Mouse (Mus musculus) gastrocnemius, adult 8-10 months (tissue): Measurements from ENCODE around the gene F830045P16Rik. TPM values are rescaled to one million over a fixed set of nuclear protein-coding genes. Genes with fewer than 3 reads are reported as not detected.
"Not testable (repeated sequence)": the region's sequence is repeated elsewhere in the genome, so short reads cannot be mapped to it uniquely, and the experiment has no call there.

Experiments
- DNase-seq, 2 experiments: peaks; one replicate each; pipeline ENCODE4 v3.0.0; 2022; ENCODE audit warnings: low spot score in 2 of 2
- total RNA-seq, 4 experiments: library from RNA; stranded (reverse); gene quantifications; 2 replicates each; pipeline ENCODE4 v1.2.4; 2022

The F830045P16Rik gene
- total RNA-seq, 4 experiments from 2014 or later, result not detected

- no peak for DNase-seq
Observed at GRCm38 (mm10) chr2:129545596-129545995, 9.2 kb upstream of the F830045P16Rik start.

- DNase-seq, result no peak
Observed at GRCm38 (mm10) chr2:129544919-129545318, 8.5 kb upstream of the F830045P16Rik start.

GRCm38 (mm10) chr2:129544448-129544847 lies 8.0 kb upstream of the F830045P16Rik start:
- no peak for DNase-seq

- no peak for DNase-seq
Observed at GRCm38 (mm10) chr2:129540036-129540435, 3.6 kb upstream of the F830045P16Rik start.

GRCm38 (mm10) chr2:129539175-129539574 lies 2.8 kb upstream of the F830045P16Rik start:
- DNase-seq, result no peak

- DNase-seq, result no peak
Observed at GRCm38 (mm10) chr2:129537926-129538325, 1.5 kb upstream of the F830045P16Rik start.

GRCm38 (mm10) chr2:129537360-129537759 lies 958 bp upstream of the F830045P16Rik start:
- DNase-seq, result no peak

- DNase-seq, result no peak
Observed at GRCm38 (mm10) chr2:129536926-129537325, 524 bp upstream of the F830045P16Rik start.

GRCm38 (mm10) chr2:129534886-129535591 lies 1.4 kb downstream of the F830045P16Rik start:
- DNase-seq, result no peak

- no peak for DNase-seq
Observed at GRCm38 (mm10) chr2:129531890-129532289, 4.5 kb downstream of the F830045P16Rik start.

GRCm38 (mm10) chr2:129531102-129531501 lies 5.3 kb downstream of the F830045P16Rik start:
- no peak for DNase-seq

- no peak for DNase-seq
Observed at GRCm38 (mm10) chr2:129529297-129530209, 6.8 kb downstream of the F830045P16Rik start.

- no peak for DNase-seq
Observed at GRCm38 (mm10) chr2:129527916-129528315, 8.5 kb downstream of the F830045P16Rik start.

- no peak for DNase-seq
Observed at GRCm38 (mm10) chr2:129526322-129526721, 10.1 kb downstream of the F830045P16Rik start.

GRCm38 (mm10) chr2:129525644-129526043 lies 10.8 kb downstream of the F830045P16Rik start:
- DNase-seq, result no peak

GRCm38 (mm10) chr2:129518526-129518925 lies 17.9 kb downstream of the F830045P16Rik start:
- DNase-seq, result no peak

GRCm38 (mm10) chr2:129514923-129515920 lies 21.2 kb downstream of the F830045P16Rik start:
- no peak for DNase-seq

GRCm38 (mm10) chr2:129514401-129514667 lies 22.1 kb downstream of the F830045P16Rik start:
- no peak for DNase-seq

GRCm38 (mm10) chr2:129513546-129514400 lies 22.6 kb downstream of the F830045P16Rik start:
- no peak for DNase-seq

GRCm38 (mm10) chr2:129512147-129512546 lies 24.3 kb downstream of the F830045P16Rik start:
- DNase-seq, result not testable (repeated sequence)
